Mouse (Mus musculus) myocyte (in vitro differentiated cells): Measurements from ENCODE around the gene Serpinc1.

Experiments
- CEBPB ChIP-seq: IDR thresholded peaks from 2 replicates; pipeline ENCODE4 v1.6.1; 2011; ENCODE audit warnings: mild to moderate bottlenecking, moderate library complexity; ENCODE audit not compliant: poor library complexity, insufficient read depth, severe bottlenecking
- E2F4 ChIP-seq: IDR thresholded peaks from one replicate; pipeline ENCODE4 v1.6.1; 2011; ENCODE audit warnings: mild to moderate bottlenecking, control low read depth, moderate library complexity; ENCODE audit not compliant: insufficient read depth
- MAX ChIP-seq: IDR thresholded peaks from one replicate; pipeline ENCODE4 v1.6.1; 2011; ENCODE audit warnings: low read depth, mild to moderate bottlenecking, control low read depth
- MYOD1 ChIP-seq, 3 experiments: IDR thresholded peaks; one replicate each; pipeline ENCODE4 v1.6.1; 2011; ENCODE audit warnings: control low read depth in 2 of 3, low read depth in 2 of 3, mild to moderate bottlenecking in 2 of 3, moderate library complexity in 1 of 3; ENCODE audit not compliant: insufficient read length in 2 of 3, control insufficient read depth in 1 of 3
- MYOG ChIP-seq, 3 experiments: IDR thresholded peaks; one replicate each; pipeline ENCODE4 v1.6.1; 2011; ENCODE audit warnings: control low read depth in 2 of 3, low read depth in 2 of 3, mild to moderate bottlenecking in 2 of 3; ENCODE audit not compliant: insufficient read length in 2 of 3, control insufficient read depth in 1 of 3, insufficient read depth in 1 of 3
- POLR2A ChIP-seq: IDR thresholded peaks from one replicate; pipeline ENCODE4 v1.6.1; 2011; ENCODE audit warnings: low read depth, mild to moderate bottlenecking, control low read depth, moderate library complexity; ENCODE audit not compliant: insufficient read length
- POLR2AphosphoS2 ChIP-seq: IDR thresholded peaks from one replicate; pipeline ENCODE4 v1.6.1; 2011; ENCODE audit warnings: low read depth, control low read depth; ENCODE audit not compliant: insufficient read length
- REST ChIP-seq: IDR thresholded peaks from one replicate; pipeline ENCODE4 v1.6.1; 2011; ENCODE audit warnings: mild to moderate bottlenecking, control low read depth, moderate library complexity; ENCODE audit not compliant: insufficient read depth, insufficient read length
- TCF12 ChIP-seq: IDR thresholded peaks from one replicate; pipeline ENCODE4 v1.6.1; 2011; ENCODE audit warnings: mild to moderate bottlenecking, control low read depth; ENCODE audit not compliant: poor library complexity, insufficient read depth, severe bottlenecking
- TCF3 ChIP-seq: IDR thresholded peaks from one replicate; pipeline ENCODE4 v1.6.1; 2011; ENCODE audit warnings: low read depth, control low read depth; ENCODE audit not compliant: insufficient read length
- USF1 ChIP-seq: IDR thresholded peaks from one replicate; pipeline ENCODE4 v1.6.1; 2011; ENCODE audit warnings: low read depth, mild to moderate bottlenecking, control low read depth, moderate library complexity

- TF ChIP-seq POLR2A (no peak), REST (no peak), CEBPB (no peak), MYOD1 (IDR thresholded peaks at IDR 0.05; ENCODE audit: control insufficient read depth in 1 of 3, insufficient read length in 2 of 3, low read depth in 2 of 3) (no peak), MAX (no peak), POLR2AphosphoS2 (no peak), USF1 (no peak), E2F4 (no peak), TCF12 (no peak), MYOG (IDR thresholded peaks at IDR 0.05; ENCODE audit: control insufficient read depth in 1 of 3, insufficient read depth in 1 of 3, insufficient read length in 2 of 3, low read depth in 2 of 3) (no peak), TCF3 (no peak)
Measured at GRCm38 (mm10) chr1:160986881-160987635, 8.7 kb downstream of the Serpinc1 start.
